Mouse (Mus musculus) cerebellum, adult 2 months (tissue): ENCODE measurements around the gene Grin2d.

Experiments used
- CTCF ChIP-seq: fragments of 200-500 bp; IDR thresholded peaks from 2 replicates; pipeline ENCODE4 v1.5.1; 2011; ENCODE audit warnings: low read depth, mild to moderate bottlenecking, control low read depth, low read length, moderate library complexity, borderline replicate concordance; ENCODE audit not compliant: insufficient read depth
- POLR2A ChIP-seq: fragments of 200-500 bp; IDR thresholded peaks from 2 replicates; pipeline ENCODE4 v1.6.1; 2011; ENCODE audit warnings: low read length, control low read depth, borderline replicate concordance; ENCODE audit not compliant: insufficient read depth

GRCm38 (mm10) chr7:45901562-45901961 lies 23.4 kb upstream of the Grin2d start:
- TF ChIP-seq POLR2A = no peak
- no peak for TF ChIP-seq CTCF
